In genomic region chr17:4611711-4612110, GRCm38 (mm10) we compare ENCODE assay signal across 18 mouse cellular contexts.
"Had no signal": no experiment of that assay in that cellular context is flagged by ENCODE, and none has a peak within 500 bp of the region (broad histone marks: within the 10 kb centered on the region; RNA-seq: fewer than 3 reads in every experiment).

No protein-coding gene starts in this region.

- H3K9me3 ChIP-seq: limb, embryonic 10.5 days; liver, embryonic 13.5 days; lung, embryonic 15.5 days; midbrain, embryonic 15.5 days; neural tube, embryonic 13.5 days had no signal

- H3K36me3 ChIP-seq: limb, embryonic 10.5 days; liver, embryonic 13.5 days; lung, embryonic 15.5 days; midbrain, embryonic 15.5 days; neural tube, embryonic 13.5 days had no signal

- H3K27ac ChIP-seq: left cerebral cortex, adult 2 months; limb, embryonic 10.5 days; liver, embryonic 13.5 days; lung, embryonic 15.5 days; macrophage; midbrain, embryonic 15.5 days; neural tube, embryonic 13.5 days had no signal

- H3K4me3 ChIP-seq: left cerebral cortex, adult 2 months; limb, embryonic 10.5 days; liver, embryonic 13.5 days; lung, embryonic 15.5 days; megakaryocyte, embryonic 14.5 days; midbrain, embryonic 15.5 days; neural tube, embryonic 13.5 days had no signal

- H3K4me1 ChIP-seq: limb, embryonic 10.5 days; liver, embryonic 13.5 days; lung, embryonic 15.5 days; midbrain, embryonic 15.5 days; neural tube, embryonic 13.5 days had no signal

- H3K9ac ChIP-seq: liver, embryonic 13.5 days; liver, postnatal 0 days; lung, embryonic 15.5 days; midbrain, embryonic 15.5 days; neural tube, embryonic 13.5 days had no signal

- H3K27me3 ChIP-seq: liver, embryonic 13.5 days; lung, embryonic 15.5 days; midbrain, embryonic 15.5 days; neural tube, embryonic 13.5 days had no signal

- H3K4me2 ChIP-seq: liver, embryonic 13.5 days; lung, embryonic 15.5 days; midbrain, embryonic 11.5 days; midbrain, embryonic 15.5 days; neural tube, embryonic 13.5 days had no signal

- DNase-seq: kidney, adult 8-10 months; kidney, postnatal 10 days; kidney, postnatal 4 days; liver, embryonic 13.5 days; liver, postnatal 0 days; lung, postnatal 14 days; retina, postnatal 1 day; right cerebral cortex, postnatal 4 days; thymus, adult 18-20 months; thymus, postnatal 14 days had no signal
